Mouse (Mus musculus) E14TG2a.4 (cell line): ENCODE measurements around the gene Mc1r.

ENCODE experiments used
- H3K27me3 ChIP-seq: 2 replicates; pipeline ENCODE4 v1.6.1; 2014; ENCODE audit warnings: low read length, control low read depth; ENCODE audit not compliant: insufficient read depth
- H3K36me3 ChIP-seq: 2 replicates; pipeline ENCODE4 v1.6.1; 2014; ENCODE audit warnings: low read length, control low read depth; ENCODE audit not compliant: insufficient read depth
- H3K4me1 ChIP-seq: replicated peaks from 2 replicates; pipeline ENCODE4 v1.6.1; 2014; ENCODE audit warnings: low read depth, low read length, control low read depth
- H3K4me3 ChIP-seq: replicated peaks from 2 replicates; pipeline ENCODE4 v1.5.1; 2014; ENCODE audit warnings: mild to moderate bottlenecking, low read length
- H3K9me3 ChIP-seq: 2 replicates; pipeline ENCODE4 v1.6.1; 2014; ENCODE audit warnings: low read length, control low read depth
- CTCF ChIP-seq: conservative IDR thresholded peaks from 2 replicates; pipeline ENCODE4 v1.5.1; 2014; ENCODE audit warnings: low read length
- NANOG ChIP-seq: IDR thresholded peaks from 2 replicates; pipeline ENCODE4 v1.6.1; 2014; ENCODE audit warnings: borderline replicate concordance, low read length, mixed read lengths
- POU5F1 ChIP-seq: IDR thresholded peaks from 2 replicates; pipeline ENCODE4 v1.6.1; 2014; ENCODE audit warnings: low read length, borderline replicate concordance

The Mc1r gene

DNA sequence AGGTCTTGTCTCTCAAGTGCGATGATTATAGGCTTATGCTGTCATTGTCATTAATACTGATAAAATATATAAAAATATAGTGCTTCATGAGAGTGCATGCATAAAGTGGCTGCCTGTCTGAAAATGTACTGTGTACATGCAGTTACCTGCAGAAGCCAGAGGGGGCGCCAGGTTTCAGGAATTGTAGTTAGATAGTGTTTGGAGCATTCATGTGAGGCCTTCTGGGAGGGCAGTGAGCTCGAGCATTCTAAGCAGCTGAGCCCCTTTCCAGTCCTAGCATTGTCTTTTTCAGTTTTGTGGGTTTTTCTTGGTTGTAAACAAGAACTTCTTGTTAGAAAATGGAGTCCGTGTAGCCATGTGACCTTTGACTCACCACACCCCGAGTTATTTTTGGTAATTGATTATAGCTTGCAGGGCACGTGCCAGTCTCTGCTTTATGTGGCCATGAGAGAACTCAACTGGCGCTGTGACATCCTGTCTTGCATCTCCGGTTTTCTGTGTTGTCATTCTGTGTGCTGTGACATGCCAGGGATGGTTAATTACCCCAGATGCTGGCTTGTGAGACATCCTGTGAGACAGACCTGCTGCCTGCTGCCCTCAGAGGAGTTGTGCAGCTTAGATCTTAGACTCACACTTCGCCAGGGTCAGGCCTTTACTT lies 21.9 kb upstream of the Mc1r start:
- TF ChIP-seq POU5F1 (no peak), CTCF (peak; percentile 89), NANOG (no peak)
- no peaks in the 10 kb centered on the region for H3K9me3 ChIP-seq

GRCm38 (mm10) chr8:123387041-123387440 lies 19.9 kb upstream of the Mc1r start:
- no peak for TF ChIP-seq CTCF
- no peak for TF ChIP-seq POU5F1
- TF ChIP-seq NANOG, result no peak
- H3K36me3 ChIP-seq, result peaks cover 99% of the 10 kb centered on the region
- H3K27me3 ChIP-seq, result no peaks in the 10 kb centered on the region
- no peak overlapping the region for H3K4me3 ChIP-seq
- H3K9me3 ChIP-seq, result no peaks in the 10 kb centered on the region
- H3K4me1 ChIP-seq, result peaks cover 37% of the 10 kb centered on the region

More for the DNA sequence above, 21.9 kb upstream of the Mc1r start:
- peaks cover 98% of the 10 kb centered on the region for H3K36me3 ChIP-seq
- no peaks in the 10 kb centered on the region for H3K27me3 ChIP-seq
- H3K4me1 ChIP-seq, result peaks cover 27% of the 10 kb centered on the region
- no peak overlapping the region for H3K4me3 ChIP-seq

GRCm38 (mm10) chr8:123387801-123388200 lies 19.1 kb upstream of the Mc1r start:
- Histone ChIP-seq H3K9me3 (no peaks in the 10 kb centered on the region), H3K27me3 (no peaks in the 10 kb centered on the region), H3K36me3 (peaks cover 99% of the 10 kb centered on the region), H3K4me1 (peaks cover 37% of the 10 kb centered on the region), H3K4me3 (no peak overlapping the region)
- no peak for TF ChIP-seq CTCF
- no peak for TF ChIP-seq NANOG
- TF ChIP-seq POU5F1, result no peak

GRCm38 (mm10) chr8:123389026-123389425 lies 17.9 kb upstream of the Mc1r start:
- TF ChIP-seq CTCF (no peak), POU5F1 (no peak), NANOG (no peak)
- Histone ChIP-seq H3K4me3 (no peak overlapping the region), H3K36me3 (peaks cover 99% of the 10 kb centered on the region), H3K27me3 (no peaks in the 10 kb centered on the region), H3K4me1 (peaks cover 37% of the 10 kb centered on the region), H3K9me3 (no peaks in the 10 kb centered on the region)

GRCm38 (mm10) chr8:123398308-123398707 lies 8.6 kb upstream of the Mc1r start:
- H3K9me3 ChIP-seq, result no peaks in the 10 kb centered on the region
- H3K27me3 ChIP-seq, result no peaks in the 10 kb centered on the region
- H3K36me3 ChIP-seq, result peaks cover 100% of the 10 kb centered on the region
- peak overlapping the region; percentile 1; the same call in 1 of the 2 replicates for H3K4me3 ChIP-seq
- TF ChIP-seq POU5F1 (no peak), CTCF (no peak), NANOG (no peak)
- H3K4me1 ChIP-seq, result peaks cover 24% of the 10 kb centered on the region

GRCm38 (mm10) chr8:123401936-123402335 lies 5.0 kb upstream of the Mc1r start:
- H3K36me3 ChIP-seq, result peaks cover 69% of the 10 kb centered on the region

DNA sequence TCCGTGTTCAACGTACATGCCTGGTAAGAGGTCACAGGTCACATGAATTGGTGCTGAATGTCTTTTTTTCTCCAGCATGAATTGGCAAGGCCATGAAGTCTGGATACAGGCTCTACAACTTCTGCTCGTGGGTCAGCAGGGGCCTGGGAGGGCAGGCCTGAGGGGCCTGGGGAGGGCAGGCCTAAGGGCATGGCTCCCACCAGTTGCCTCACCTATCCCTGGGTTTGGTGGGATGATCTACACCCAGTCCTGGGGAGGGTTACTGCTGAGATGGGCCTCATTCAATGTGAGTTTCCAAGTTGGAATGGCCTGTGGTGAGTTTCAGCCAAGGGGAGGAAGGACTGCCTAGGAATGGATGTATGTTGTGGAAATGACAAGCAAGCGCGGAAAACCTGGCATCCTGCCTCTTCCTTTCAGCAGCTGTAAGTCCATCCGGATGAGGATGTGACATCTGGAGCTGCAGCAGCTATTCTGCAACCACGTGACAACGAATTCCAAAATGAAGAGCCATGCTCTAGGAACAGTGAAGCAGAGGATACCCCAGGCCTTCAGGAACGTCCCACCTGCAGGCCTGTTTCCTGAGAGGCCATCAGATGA lies 4.1 kb upstream of the Mc1r start:
- H3K9me3 ChIP-seq, result no peaks in the 10 kb centered on the region
- H3K4me3 ChIP-seq, result no peak overlapping the region
- peaks cover 5% of the 10 kb centered on the region for H3K27me3 ChIP-seq
- H3K36me3 ChIP-seq, result peaks cover 60% of the 10 kb centered on the region
- TF ChIP-seq CTCF, result no peak
- no peak for TF ChIP-seq NANOG
- TF ChIP-seq POU5F1, result no peak
- peaks cover 40% of the 10 kb centered on the region for H3K4me1 ChIP-seq

More at GRCm38 (mm10) chr8:123401936-123402335, 5.0 kb upstream of the Mc1r start:
- H3K27me3 ChIP-seq, result no peaks in the 10 kb centered on the region
- no peaks in the 10 kb centered on the region for H3K9me3 ChIP-seq
- TF ChIP-seq NANOG (no peak), CTCF (no peak), POU5F1 (no peak)
- peaks cover 39% of the 10 kb centered on the region for H3K4me1 ChIP-seq
- H3K4me3 ChIP-seq, result no peak overlapping the region

DNA sequence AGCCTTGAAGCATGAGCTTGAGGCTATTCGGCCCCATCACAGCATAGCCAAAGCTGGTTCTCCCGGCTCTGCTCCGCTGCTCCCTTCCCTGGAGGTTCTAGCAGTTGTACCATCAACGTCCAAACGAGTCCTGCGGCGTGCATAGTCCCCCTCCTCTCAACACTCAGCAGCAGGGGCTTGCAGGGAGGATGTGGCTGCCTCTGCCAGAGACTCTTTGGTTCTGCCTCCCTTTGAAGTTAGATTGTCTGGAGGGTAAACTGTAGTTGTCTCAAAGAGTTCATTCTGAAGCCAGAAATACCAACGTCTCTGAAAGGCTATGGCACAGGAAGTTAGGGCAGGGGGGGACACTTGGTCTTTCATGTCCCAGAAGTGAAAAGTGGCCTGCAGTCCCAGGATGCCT lies 2.4 kb upstream of the Mc1r start:
- Histone ChIP-seq H3K27me3 (peaks cover 22% of the 10 kb centered on the region), H3K4me3 (no peak overlapping the region), H3K36me3 (peaks cover 43% of the 10 kb centered on the region), H3K9me3 (no peaks in the 10 kb centered on the region), H3K4me1 (peaks cover 42% of the 10 kb centered on the region)
- TF ChIP-seq CTCF, result no peak
- TF ChIP-seq NANOG, result no peak
- TF ChIP-seq POU5F1, result no peak
